Mouse (Mus musculus): ENCODE measurements around the gene Cnksr3.

Cnksr3 gene

DNA sequence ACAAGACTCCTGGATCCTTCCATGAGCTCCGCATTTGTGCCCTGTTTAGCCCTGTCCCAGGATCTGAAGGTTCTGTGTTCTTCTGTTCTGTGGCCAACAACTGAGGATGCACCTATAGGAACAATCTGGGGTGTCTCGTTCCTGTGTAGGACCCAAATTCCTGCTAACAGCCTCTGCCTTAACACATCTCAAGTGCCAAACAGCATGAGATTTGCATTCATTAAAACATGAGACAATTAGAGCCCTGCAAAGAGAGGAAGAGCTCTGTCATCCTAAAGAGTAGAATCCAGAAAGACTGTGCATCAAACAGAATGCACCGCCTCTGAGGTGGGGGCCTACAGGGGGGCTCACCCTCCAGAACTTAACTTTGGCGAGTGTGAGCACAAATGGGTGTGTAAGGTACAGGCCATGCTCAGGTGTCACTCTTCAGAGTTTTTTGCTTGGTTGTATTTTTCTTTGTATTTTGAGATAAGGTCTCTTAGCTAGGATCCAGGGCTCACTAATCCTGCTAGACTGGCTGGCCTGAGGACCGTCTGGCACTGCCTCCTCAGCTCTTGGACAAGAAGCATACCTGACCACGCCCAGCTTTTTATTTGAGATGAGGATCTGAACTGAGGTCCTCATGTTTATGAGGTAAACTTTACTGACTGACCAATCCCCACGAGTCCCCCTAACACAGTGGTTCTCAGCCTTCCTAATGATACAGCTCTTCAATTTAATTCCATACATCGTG is 15.2 kb downstream of the Cnksr3 start:
- DNase-seq (ENCODE audit: low spot score in 2 of 2), result no peak

DNA sequence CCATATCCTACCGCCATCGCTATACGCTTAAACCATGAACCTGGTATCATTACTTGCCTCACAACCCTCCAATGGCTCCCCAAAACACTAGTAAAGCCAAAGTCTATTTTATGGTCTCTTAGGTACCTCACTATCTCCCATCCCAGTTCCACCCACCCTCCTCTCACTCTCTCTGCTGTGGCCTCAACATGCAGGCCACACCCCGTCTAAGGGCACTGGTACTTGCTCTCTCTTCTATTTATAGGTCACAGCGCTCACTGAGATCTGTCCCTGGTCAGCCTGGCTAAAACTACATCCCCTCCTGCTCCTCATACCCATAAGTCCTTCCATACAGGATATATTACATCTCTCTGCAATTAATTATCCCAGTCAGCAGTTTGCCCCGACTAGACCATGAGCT is 16.1 kb downstream of the Cnksr3 start:
- no peak for DNase-seq (ENCODE audit: low spot score in 2 of 2)

DNA sequence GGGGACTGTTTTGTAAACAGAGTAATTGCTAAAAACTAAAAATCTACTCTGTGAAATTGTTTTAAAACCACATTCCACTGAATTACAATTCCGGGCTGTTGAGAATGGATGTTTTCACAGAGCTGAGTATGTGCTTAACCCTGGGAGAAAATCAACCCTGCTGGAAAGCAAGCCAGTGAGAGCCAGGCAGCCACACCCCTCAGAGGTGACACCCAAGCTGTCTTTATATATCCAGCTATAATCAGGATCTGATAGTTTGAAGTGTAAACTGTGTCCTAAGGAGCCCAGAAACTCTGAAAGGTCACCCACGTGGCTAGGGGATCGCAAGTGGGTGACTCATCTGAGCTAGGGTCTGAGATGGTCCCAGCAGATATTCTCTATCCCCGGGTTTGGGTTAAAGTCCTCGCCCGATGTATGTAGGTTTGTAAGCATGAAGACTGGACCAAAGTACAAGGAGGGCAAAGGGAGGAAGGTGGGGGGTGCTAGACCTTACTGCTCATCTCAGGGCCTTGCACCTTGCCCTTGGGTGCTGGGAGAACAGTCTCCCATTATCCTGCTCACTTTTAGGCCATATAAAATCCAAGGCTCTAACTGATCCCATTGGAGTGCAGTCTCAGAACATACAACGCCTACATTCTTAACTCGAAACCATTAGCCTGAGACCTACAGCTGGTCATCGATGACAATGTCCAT is 20.2 kb downstream of the Cnksr3 start:
- DNase-seq (ENCODE audit: low spot score in 2 of 2), result no peak

DNA sequence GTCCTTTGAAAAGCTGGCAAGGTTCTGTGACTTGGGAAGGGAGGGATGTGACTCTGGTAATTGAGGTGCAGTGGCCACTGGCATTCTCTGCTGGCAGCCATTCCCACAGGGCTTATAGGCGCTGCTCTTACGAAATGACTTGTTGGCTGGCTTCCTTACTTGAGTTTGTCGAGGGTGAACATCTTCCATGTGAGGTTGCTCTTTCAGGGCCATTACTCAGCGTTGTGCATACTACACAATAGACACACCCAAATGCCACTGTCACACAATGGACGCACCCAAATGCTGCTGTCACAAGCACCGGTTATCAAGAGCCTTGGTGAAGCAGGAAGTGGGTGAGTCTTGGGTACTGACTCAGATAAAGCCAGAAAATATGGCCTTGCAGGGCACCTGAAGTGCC is 22.8 kb downstream of the Cnksr3 start:
- no peak for DNase-seq (ENCODE audit: low spot score in 2 of 2)

DNA sequence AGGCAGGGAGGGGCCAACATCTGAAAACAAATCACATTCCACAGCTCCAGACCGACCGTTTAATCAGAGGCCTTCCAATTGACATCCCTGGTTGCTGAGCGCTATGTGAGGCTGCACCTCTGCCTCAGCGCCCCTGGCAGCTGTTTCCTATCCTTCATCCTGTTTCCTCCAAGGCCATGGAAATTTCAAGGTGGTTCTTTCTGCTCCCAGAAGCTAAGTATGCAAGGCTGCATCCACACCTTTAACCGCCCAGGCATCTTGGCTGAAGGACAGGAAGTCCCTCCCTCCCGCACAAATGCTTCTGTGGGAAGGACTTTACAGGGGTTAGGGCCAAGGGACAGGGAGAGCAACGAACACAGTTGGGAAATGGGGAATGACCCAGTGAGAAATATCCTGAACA is 24.2 kb downstream of the Cnksr3 start:
- no peak for DNase-seq (ENCODE audit: low spot score in 2 of 2)

DNA sequence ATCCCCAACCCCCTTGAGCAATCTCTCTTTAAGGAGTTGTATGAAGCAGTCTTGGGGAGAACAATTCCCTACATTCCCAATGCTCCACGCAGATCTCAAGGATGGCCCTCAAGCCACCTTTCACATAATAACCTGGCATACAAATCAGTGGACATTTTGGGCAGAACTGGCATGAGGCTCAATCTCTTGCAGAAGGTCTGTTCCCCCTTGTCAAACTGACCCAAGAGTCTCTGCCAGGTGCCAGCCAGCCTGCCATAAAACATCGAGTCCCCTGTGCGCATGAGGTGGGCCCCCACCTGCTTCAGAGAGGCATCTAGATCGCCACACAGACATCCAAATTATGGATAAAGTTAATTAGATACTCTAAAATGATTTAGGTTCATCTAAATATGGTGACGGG is 25.0 kb downstream of the Cnksr3 start:
- DNase-seq (ENCODE audit: low spot score in 2 of 2), result no peak

DNA sequence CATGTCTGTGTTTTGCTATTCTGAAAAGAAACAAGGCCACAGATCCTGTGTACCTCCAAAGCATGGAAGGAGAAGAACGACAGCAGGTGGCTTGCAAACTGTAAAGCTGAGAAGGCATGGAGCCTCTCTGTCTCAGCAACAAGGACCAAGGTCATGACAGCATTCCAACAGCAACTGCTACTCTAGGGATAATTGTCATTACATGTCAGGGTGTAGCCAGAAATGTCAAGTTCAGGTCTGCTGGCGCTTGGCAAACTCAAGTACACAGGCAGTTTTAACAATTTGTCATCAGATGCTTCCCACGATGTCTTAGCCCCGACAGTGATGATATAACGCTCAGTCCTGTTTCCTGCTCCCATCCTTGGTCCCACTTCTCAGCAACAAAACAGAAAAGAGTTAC is 26.0 kb downstream of the Cnksr3 start:
- DNase-seq (ENCODE audit: low spot score in 2 of 2), result no peak

DNA sequence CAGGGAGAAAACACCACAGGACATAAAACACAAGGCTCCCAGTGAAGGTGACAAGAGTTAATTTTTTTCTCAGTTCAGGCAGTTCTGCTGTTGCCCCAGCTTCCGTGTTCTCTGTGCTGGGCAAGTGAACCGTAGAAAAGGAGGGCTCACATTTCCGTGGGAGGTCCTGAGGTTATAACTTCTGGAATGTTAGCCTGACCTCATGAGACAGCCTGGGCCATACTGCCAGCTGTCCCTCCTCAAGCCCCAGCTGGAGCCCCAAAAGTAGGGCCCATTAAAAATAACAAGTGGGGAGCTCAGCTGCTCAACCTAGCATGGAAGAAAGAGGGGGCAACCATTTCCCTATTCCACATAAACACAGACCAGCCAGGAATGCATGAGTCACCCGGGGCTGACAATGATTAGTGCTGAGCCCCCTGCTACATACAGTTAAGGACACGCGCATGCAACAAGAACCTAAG is 28.8 kb downstream of the Cnksr3 start:
- no peak for DNase-seq (ENCODE audit: low spot score in 2 of 2)

DNA sequence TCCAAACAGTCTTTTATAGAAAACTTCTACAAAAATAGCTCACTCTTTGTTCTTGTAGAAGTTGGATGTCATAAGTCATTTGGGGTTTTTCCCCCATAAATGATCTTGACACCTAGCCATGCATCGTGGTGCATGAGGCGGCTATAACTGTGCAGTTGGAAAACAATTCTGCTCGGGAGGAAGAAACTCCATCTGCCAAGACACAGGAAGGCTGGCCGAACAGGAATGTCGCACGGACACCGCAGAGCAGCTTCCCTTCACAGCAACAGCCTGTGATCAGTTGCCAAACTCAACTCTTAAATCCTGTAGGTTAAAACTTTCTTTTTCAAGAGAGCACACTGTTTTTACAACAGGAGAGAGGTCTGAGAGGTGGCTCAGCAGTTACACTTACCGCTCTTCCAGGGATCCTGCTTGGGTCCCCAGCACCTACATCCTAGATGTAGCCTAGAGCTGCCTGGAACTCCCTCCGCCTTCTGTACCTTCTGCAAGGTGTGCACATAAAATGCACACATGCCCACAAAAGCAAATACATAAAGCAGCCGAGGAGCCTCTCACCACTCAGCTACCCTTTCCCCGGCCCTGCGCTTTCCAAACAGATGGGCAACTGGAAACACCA is 29.4 kb downstream of the Cnksr3 start:
- no peak for DNase-seq (ENCODE audit: low spot score in 2 of 2)

DNA sequence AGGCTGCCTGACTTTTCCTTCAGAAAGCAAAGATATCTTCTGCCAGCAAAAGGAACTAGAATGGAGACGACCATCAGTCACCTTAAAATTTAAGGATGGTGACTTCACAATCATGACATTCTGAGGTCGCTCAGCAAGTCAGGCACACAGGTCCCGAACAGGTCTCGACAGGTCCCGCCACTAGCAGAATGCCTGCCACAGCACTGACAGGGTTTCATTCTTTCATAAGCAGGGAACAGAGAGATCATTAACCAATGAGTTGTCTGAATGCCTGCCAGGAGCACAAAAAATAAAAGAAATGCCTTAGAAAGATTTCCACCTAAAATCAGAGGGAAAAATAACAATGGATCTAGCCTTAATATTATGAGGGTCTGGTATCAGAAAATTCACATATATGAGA is 31.7 kb downstream of the Cnksr3 start:
- DNase-seq (ENCODE audit: low spot score in 2 of 2), result no peak

DNA sequence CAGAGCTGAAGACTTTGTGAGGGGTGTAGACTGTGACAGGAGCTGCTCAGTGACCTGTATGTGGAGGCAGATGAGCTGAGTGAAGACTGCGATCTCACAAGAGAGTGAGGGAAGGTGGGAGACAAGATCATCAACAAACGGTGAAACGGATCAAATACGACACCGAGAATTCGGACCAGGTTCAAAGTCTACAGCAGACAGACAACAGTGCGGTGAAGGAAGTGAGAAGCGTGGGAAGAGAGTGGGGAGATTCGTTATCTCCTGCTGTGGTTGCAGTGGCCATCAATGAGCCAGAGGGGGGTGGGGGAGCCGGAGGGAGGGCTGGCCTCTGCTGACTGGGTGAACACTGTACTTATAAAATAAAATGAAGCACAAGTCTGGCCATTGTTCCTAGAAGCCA is 33.5 kb downstream of the Cnksr3 start:
- DNase-seq (ENCODE audit: low spot score in 2 of 2), result no peak

DNA sequence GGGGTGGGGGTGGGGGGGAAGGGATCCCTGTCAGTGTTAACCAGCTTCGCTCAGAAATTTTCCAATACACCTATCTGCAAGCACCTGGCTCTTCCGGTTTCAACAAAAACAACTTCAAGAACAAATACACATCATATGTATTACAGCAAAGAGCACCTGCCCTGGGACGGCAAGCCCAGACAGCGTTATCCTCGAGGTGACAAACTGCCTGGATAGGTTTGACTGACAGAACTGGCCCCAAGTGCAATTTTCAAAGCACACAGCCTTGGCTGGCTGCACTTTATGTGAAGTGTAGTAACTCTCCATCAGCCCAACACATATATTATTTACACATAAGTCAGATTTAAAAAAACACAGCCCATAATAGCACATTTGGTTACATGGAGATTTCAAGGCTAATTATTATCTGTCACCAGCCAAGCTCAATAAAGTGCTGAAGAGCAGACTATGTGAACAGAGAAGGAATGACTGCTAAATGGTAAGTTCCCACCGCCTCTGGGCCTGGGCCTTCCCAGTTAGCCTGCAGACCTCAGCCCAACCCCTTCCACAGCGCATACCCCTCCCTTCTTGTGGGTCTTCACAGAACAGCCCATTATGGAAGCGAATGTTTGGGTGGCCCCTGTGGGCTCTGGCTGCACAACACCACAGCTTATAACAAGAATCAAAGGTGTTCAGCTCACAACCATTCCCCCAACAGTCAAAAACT is 35.7 kb downstream of the Cnksr3 start:
- DNase-seq (ENCODE audit: low spot score in 2 of 2), result no peak

DNA sequence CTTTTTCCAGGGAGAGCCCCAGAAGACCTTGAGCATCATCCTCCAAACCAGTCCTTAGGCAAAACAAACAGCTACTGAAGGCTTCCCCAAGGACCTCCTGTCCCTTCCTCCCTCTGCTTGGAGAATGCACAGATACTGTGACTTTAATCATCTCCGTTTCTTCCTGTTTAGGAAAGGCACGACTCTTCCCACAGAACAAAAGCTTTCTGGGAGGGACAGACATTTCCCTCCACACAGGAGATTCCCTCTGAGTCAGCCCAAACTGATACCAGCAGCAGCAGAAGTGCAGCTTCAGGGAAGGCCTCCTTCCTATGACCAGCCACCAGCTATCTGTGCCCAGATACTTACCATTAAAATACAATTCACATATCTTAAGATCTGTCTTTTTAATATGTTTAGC is 37.6 kb downstream of the Cnksr3 start:
- no peak for DNase-seq (ENCODE audit: low spot score in 2 of 2)

DNA sequence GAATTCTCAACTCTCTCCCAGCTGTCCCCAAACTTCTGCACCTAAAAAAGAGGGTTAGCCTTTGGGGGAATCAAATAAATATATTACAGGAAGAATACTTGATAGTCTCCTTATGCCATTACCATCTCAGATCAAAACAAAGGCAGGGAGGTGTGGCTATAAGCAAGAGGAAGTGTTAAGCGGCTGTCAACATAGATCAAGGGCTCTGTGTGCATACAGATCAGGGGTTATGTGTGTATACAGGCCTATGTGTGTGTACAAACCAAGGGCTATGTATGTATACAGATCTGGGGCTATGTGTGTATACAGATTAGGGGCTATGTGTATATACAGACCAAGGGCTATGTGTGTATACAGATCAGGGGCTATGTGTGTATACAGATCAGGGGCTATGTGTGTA is 38.9 kb downstream of the Cnksr3 start:
- DNase-seq (ENCODE audit: low spot score in 2 of 2), result no peak

DNA sequence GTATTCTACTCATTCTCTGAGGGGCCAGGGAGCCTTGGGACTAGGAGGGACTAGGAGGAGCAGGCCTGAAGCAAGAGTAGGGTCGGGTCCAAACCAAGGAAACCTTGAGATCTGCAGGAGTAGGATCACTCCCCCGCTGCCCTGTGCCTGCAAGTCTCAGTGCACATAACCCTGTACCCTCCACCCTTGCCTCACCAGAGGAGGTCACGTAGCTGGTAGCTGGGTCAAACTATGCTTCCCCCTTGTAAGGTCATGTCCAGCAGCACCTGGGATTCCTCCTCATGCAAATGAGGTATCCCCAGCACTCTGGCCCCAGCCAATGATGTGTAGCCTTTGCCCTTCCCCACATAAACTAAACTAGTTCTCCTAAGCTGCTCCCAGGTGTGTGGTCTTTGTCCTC is 41.6 kb downstream of the Cnksr3 start:
- no peak for DNase-seq (ENCODE audit: low spot score in 2 of 2)

DNA sequence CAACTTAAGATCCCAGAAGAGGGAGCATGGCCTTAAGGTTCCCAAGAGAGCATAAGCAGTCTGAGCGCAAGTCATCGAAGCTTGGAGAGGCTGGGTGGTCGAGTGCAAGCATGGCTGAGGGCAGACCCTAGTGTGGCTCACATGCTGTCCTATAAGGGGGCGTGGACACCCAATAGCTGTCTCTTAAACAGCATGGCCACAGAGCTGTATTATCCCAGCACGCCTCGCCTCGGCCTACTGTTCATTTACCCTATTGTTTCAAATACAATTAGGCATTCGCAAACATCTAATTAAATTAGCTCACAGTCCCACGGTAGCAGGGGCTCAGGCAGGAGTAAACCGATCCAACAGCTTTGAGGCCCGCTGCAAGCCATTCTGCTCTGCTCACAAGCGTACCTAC is 49.0 kb downstream of the Cnksr3 start:
- DNase-seq (ENCODE audit: low spot score in 2 of 2), result no peak

DNA sequence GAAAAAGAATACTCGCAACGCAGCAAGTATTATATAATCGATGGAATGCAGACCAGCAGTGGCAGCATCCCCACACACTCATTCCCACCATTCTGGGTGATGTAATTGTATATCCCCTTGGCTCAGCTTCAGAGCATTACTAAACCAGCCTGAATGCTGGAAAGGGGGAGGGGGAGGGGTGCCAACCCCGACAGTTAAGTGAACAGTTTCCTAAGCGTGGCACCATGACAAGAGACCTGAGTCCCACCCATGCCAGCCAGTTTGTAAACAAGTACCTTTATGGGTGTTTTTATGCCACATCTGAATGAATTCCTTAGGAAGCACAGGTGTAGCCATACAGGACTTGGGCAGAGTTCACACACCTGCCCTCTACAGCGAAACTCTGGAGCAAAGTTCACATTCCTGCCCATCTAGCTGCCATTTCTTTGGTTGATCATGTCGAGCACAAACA is 53.0 kb downstream of the Cnksr3 start:
- peak in 1 of 2 experiments; percentile 16 for DNase-seq (ENCODE audit: low spot score in 2 of 2)

DNA sequence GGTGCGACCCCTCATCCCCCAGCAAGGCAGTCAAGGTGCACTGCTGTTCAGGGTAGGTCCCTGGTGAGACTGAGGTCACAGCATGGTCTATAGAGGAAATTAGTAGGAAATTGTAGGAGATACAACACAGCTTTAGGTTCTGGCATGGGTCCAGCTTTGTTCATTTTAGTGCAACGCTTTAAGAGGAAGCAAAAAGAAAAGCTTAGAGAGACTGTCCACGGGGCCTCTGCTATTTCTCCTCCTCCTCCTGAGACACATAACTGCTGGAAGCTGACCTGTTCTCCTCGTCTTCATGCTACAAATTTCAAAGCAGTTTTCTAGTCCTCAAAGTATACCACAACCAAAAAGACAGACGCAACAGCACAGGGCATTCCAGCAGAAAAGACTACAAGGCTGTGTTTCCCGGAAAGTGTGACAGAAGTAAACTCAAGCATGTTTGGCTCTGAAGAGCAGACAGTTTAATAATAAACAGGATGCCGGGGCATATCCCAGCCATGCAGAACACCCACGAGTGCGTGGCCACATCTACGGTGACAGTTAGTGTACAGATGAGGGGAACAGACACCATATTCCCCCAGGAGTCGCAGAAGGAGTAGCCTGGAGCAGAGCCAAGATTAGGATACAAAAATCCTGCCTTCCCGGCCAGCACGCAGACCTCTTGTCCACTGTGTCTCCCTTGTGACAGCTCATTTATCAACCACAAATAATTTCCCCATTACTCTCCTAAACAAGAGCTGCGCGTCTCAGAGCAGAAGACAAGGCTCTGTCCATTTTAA is 53.6 kb downstream of the Cnksr3 start:
- peak in 1 of 2 experiments; percentile 24 for DNase-seq (ENCODE audit: low spot score in 2 of 2)

DNA sequence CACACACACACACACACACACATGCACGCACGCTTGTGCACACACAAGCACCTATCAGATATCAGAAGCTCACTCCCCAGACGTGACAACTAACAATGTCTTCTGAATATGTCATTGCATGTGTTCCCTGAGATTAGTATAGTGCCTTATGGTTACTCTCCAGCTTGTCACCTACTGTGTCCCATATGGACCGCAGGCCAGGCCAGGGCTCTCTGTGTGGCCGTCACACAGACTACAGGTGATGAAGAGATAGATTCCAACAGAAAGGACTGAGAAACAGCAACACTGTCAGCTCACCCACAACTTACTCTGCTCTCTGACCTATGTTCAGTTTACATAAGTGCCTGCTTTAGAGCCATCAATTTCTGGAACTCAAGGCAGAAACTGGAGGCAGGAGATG is 57.2 kb downstream of the Cnksr3 start:
- DNase-seq (ENCODE audit: low spot score in 2 of 2), result no peak

DNA sequence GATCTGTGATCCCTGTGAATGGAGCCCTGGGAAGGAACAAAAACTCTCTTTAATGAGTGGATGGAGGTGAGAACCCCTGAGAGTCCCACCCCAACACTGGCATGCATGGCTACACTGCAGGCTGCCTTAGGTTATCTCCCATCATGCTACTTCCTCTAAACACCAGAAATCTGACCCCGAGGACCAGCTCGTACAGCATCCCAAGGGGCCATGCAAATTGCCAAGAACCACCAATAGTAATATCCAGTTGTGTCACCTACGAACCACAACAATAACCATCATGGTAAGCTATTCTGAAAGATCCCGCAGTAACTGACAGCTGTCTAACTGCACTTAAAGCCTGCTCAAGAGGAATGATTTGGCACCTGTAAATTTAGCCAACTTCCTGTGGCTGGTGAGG is 59.1 kb downstream of the Cnksr3 start:
- DNase-seq (ENCODE audit: low spot score in 2 of 2), result no peak
